Mouse (Mus musculus) T-helper 2 cell (primary cell): ENCODE measurements around the gene Tubb3.

Source experiments
- in situ Hi-C: fragments of 300-600 bp; cut with MboI, MseI; formaldehyde crosslinking; loops from one replicate; pipeline ENCODE4 v1.15.1; 2025; ENCODE audit warnings: high pct_unique_total_duplicates

Gene Tubb3

DNA sequence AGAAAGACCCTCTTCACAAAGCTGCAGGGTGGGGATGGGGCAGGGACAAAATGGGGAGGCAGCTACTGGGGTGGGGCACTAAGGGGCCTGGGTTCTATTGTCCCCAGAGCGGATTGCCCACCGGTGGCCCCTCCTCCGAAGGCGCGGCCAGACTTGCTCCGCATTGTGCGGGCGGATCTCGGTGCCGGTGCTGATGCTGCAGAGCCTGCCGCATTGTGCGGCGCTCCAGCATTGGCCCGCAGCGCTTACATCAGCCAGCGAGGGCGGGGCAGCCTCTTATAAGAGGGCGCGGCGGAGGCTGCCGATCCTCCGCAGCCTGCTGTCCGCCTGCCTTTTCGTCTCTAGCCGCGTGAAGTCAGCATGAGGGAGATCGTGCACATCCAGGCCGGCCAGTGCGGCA is at the start of gene Tubb3:
Tubb3 (plus strand) TSS at position 179 of the 400 bp plus-strand sequence.
- in situ Hi-C loops: no loop called here

- in situ Hi-C loops: no loop called here
Measured at GRCm38 (mm10) chr8:123373403-123374238, 37.6 kb upstream of the Tubb3 start, which contains the start of gene Tcf25. Tcf25 (plus strand) TSS chr8:123373753.

- in situ Hi-C loops: no loop called here
Measured at GRCm38 (mm10) chr8:123374239-123374578, 37.0 kb upstream of the Tubb3 start.

- in situ Hi-C loops: no loop called here
Measured at GRCm38 (mm10) chr8:123375701-123376100, 35.5 kb upstream of the Tubb3 start.

GRCm38 (mm10) chr8:123376106-123376505 is 35.1 kb upstream of the Tubb3 start:
- in situ Hi-C loops: no loop called here

GRCm38 (mm10) chr8:123381711-123382110 is 29.5 kb upstream of the Tubb3 start:
- in situ Hi-C loops: no loop called here

- in situ Hi-C loops: no loop called here
Measured at GRCm38 (mm10) chr8:123382516-123382915, 28.7 kb upstream of the Tubb3 start.

GRCm38 (mm10) chr8:123384883-123385540 is 26.2 kb upstream of the Tubb3 start:
- in situ Hi-C loops: no loop called here

DNA sequence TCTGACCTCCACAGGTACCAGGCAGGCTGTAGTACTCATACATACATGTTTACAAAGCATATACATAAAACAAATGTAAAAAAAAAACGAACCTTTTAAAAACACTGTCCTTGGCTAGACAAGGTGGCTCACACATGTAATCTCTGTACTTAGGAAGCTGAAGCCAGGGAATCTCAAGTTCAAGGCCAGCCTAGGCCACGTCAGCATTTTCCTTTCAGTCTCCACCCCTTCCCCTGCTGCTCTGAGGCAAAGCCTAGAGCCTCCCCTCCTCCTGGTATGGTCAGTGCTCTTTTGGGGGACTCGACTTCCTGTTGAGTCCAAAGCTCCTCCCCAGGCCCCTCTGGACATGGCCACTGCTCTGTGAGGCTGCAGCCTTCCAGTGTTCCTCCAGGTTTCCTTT is 24.2 kb upstream of the Tubb3 start:
- in situ Hi-C loops: no loop called here

DNA sequence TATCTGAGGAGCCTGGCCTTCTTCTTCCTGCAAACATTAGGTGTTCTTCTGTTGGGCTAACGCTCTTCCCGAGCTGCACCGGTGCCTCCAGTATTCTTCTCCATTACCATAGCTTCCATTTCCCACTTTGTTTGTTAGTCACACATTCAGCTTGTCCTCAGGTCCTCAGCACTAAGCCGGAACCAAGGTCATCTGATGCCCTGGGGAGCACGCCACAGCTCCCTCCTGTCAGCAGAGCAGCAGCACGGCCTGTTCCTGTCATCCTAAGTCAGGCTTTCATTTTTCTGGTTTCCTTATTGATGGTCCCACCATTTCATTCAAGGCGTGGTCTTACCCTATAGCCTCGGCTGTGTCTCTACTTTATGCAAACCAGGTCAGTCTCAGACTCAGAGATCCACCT is 23.4 kb upstream of the Tubb3 start:
- in situ Hi-C loops: no loop called here

DNA sequence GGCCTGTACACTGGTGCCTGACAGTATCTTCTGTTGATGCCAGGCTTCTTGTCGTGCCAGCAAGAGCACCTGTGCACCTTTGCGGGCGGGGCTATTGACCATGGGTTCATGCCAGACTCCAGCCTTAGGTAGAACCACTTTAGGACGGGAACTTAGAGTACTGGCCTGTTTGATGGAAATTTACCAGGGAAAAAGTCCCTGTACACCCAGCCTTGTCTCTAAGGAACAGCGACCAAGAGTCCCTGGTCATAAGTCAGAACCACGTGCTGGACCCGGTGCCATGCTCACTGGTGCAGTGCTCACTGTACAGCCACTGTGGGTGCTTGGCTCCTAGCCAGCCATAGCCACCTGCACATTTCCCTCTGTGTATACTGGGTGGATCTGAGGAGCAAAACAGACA is 22.2 kb upstream of the Tubb3 start:
- in situ Hi-C loops: no loop called here

DNA sequence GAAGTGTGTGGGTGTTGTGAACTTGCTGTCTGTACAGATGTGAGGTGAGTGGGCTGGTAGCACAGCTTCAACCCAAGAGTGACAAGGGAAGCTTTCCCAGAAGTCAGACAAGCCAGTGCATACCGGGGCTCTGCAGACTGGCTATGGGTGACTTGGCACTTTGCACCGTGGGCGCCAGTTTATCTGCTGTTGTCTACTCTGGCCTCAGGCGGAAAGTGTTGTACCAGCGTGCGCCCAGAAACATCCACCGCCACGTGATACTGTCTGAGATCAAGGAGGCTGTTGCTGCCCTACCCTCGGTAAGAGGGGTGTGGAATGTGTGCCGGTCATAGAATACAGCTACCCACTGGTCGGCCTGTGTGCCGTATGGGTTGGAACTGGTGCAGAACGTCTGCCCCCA is 12.9 kb upstream of the Tubb3 start:
- in situ Hi-C loops: no loop called here

GRCm38 (mm10) chr8:123401936-123402335 is 9.3 kb upstream of the Tubb3 start:
- in situ Hi-C loops: no loop called here

GRCm38 (mm10) chr8:123402730-123403326 is 8.4 kb upstream of the Tubb3 start:
- in situ Hi-C loops: no loop called here

DNA sequence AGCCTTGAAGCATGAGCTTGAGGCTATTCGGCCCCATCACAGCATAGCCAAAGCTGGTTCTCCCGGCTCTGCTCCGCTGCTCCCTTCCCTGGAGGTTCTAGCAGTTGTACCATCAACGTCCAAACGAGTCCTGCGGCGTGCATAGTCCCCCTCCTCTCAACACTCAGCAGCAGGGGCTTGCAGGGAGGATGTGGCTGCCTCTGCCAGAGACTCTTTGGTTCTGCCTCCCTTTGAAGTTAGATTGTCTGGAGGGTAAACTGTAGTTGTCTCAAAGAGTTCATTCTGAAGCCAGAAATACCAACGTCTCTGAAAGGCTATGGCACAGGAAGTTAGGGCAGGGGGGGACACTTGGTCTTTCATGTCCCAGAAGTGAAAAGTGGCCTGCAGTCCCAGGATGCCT is 6.7 kb upstream of the Tubb3 start:
- in situ Hi-C loops: no loop called here

DNA sequence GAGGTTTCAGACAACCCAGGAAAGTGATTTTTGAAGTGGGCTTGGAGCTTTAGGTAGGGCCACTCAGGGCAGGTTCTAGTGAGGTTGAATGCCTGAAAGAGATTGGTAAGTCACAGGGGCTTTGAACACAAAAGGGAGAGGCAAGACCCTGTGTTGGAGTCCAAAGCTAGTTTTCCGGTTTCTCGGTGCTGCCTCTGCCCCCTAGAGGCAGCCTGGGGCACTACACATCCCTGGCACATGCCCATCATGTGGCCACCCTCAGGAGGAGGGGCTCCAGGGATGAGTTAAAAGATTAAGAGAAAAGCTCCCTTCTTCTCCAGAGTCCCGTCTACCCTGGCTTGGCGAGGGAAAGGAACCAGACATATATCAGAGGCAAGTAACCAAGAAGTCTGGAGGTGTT is 4.4 kb upstream of the Tubb3 start, which contains the start of gene Mc1r:
Mc1r (plus strand) TSS at position 322 of the 400 bp plus-strand sequence.
- in situ Hi-C loops: no loop called here

GRCm38 (mm10) chr8:123407612-123408011 is 3.6 kb upstream of the Tubb3 start:
- in situ Hi-C loops: no loop called here

GRCm38 (mm10) chr8:123408586-123409544 is 2.4 kb upstream of the Tubb3 start:
- in situ Hi-C loops: no loop called here

DNA sequence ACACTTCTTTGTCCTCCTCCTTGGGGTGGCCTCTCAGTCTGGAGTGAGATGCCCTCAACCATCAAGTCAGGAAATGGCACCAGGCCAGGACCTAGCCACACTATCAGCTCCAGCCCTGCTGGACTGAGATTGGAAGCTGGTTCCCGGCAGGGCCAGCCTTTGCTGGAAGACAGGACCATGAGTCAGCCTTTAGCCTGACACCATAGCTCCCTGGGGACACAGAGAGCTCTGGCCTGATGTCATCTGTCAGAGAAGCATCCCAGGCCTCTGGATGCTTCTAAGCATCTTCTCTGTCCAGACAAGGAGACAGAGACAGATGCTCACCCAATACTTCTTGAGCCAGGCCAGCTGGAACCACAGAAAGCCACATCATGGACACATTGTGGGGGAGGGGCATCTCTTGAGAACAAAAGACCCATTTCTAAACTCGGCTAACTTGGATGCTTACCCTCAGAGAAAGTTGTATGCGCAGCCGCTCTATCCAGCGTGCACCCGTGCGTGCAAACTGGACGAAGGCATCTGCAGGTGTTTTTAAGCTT is 1.1 kb upstream of the Tubb3 start:
- in situ Hi-C loops: no loop called here

DNA sequence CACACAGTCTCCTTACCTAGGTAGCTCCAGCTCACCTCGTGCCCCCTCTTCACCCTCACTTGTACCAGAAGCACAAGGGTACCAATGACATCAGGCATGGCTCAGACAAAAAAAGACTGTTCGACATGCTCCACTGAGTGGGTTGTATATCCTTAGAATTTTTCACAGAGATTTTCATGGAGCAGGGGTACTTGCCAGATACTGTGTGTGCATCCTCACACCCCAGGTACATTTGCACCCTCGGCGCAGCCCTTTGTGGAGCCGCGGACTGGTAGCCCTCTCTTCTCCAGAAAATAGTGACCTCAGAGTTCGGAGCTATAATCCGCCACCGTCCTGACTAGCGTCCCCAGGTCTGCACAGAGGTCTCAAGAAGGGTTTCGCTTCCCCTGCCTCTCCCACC is 436 bp upstream of the Tubb3 start:
- in situ Hi-C loops: no loop called here

DNA sequence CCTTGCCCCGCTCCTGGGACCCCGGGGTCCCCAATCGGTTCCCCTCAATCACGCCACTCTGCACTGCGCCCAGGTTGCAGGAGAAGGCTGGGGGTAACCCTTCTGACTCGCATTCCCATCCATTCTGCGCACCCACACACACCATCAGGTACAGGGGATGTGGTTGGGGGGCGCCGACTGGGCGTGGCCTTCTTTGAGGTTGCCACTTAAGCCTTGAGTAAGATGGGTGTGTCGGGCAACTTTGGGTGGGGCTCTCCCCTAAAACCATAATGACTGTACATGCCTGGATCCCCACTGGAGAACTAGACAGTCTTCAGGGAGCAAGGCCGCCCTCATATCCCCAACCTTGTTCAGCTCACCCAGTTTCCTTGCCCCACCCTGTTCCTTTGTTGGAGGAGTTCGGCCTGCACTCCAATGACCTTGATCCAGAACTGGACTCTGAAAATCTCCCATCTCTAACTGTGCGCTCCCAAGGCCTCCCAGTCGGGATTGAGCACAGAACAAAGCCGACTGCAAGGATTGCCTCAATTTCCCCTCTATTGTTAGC is 630 bp downstream of the Tubb3 start:
- in situ Hi-C loops: no loop called here
